Mouse (Mus musculus): ENCODE measurements around the gene Mrps12. TPM values are rescaled to one million over a fixed set of nuclear protein-coding genes. Genes with fewer than 3 reads are reported as not detected.

Gene Mrps12
- polyA plus RNA-seq, 1 experiment from 2014 or later = 126 TPM

DNA sequence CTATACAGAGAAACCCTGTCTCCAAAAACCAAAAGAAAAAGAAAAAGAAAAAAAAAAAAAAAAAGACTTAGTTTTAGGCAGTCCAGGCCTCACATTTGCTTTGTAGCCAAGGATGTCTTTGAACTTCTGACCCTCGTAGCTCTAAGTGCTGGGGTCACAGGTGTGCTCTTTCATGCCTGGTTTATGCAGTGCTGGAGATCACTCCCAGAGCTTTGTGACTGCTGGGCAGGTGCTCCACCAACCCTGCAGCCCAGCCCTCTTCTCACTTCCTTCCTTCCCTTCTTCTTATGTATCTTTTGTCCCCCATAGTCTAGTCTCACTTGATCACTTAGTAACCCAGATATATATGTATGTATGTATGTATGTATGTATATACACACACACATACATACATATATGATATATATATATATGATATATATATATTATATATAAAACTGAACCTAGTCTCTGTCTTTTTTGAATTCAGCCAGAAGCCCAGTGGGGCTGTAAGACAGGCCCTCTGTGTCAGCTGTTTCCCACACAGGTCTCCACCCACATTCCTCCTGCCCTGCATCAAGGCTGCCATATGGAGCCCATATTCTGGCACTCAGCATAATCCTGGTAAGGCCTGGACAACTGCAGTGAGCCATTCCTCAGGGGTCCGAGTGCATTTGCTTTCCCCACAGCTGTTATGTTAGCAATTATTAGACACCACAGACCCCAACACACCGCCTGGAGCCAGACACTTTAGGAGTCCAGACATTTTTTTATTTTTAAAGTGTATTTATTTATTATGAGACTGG, 20.7 kb downstream of the Mrps12 start:
- H3K9me3 ChIP-seq (ENCODE audit: control insufficient read depth, low read length) = no peaks in the 10 kb centered on the region
- no peak overlapping the region for H3K4me2 ChIP-seq (ENCODE audit: low read depth, low read length)
- H3K4me1 ChIP-seq (ENCODE audit: control insufficient read depth, insufficient read depth, low read length) = no peaks in the 10 kb centered on the region
- H3K27me3 ChIP-seq (ENCODE audit: control insufficient read depth, insufficient read depth, low read length) = no peaks in the 10 kb centered on the region
- ATAC-seq (ENCODE audit: low read depth) = no peak
- WGBS = 59% methylated on average over 3 of the region's 3 CpGs
- H3K36me3 ChIP-seq (ENCODE audit: control insufficient read depth, insufficient read depth, low read length) = no peaks in the 10 kb centered on the region
- H3K4me3 ChIP-seq (ENCODE audit: low read depth, low read length) = no peak overlapping the region
- H3K9ac ChIP-seq (replicated peaks; ENCODE audit: low read depth, low read length) = no peak overlapping the region
- no peak overlapping the region for H3K27ac ChIP-seq (ENCODE audit: low read depth, low read length)

DNA sequence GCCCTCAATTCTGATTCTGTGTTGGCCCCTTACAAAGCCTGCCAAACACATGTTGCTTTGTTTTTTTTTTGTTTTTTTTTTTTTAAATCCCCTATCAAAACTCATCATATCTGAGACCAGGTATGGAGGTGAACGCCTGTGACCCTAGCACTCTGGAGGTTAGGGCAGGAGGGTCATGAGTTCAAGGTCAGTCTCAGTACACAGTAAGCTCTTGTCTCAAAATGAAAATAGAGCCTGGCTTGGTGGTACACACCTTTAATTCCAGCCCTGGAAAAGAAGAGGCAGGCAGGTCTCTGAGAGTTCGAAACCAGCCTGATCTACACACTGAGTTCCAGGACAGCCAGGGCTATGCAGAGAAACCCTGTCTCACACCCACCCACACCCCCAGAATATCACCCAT, 22.0 kb downstream of the Mrps12 start:
- 88% methylated on average over 2 of the region's 2 CpGs for WGBS
- no peak overlapping the region for H3K4me2 ChIP-seq (ENCODE audit: low read depth, low read length)
- no peaks in the 10 kb centered on the region for H3K9me3 ChIP-seq (ENCODE audit: control insufficient read depth, low read length)
- no peaks in the 10 kb centered on the region for H3K4me1 ChIP-seq (ENCODE audit: control insufficient read depth, insufficient read depth, low read length)
- no peaks in the 10 kb centered on the region for H3K27me3 ChIP-seq (ENCODE audit: control insufficient read depth, insufficient read depth, low read length)
- ATAC-seq (ENCODE audit: low read depth) = no peak
- H3K9ac ChIP-seq (replicated peaks; ENCODE audit: low read depth, low read length) = no peak overlapping the region
- H3K36me3 ChIP-seq (ENCODE audit: control insufficient read depth, insufficient read depth, low read length) = no peaks in the 10 kb centered on the region
- H3K27ac ChIP-seq (ENCODE audit: low read depth, low read length) = no peak overlapping the region
- H3K4me3 ChIP-seq (ENCODE audit: low read depth, low read length) = no peak overlapping the region

DNA sequence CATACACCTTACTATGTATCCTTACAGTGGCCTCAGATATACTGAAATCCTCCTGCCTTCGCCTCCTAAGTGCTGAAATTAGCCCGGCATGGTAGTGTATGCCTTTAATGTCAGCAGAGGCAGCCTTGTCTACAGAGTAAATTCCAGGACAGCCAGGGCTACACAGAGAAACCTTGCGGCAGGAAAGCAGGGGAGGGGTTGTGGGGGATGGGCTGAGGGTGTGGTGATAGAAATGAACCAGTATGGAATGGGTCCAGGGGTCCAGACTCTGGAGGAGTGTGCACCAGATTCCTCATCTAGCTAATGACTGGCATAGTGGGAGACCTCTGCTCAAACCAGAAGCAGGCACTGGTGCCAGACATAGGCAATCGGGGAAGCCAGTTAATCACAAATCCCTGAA, 22.5 kb downstream of the Mrps12 start:
- Histone ChIP-seq H3K4me1 (ENCODE audit: control insufficient read depth, insufficient read depth, low read length) (no peaks in the 10 kb centered on the region), H3K27ac (ENCODE audit: low read depth, low read length) (no peak overlapping the region), H3K27me3 (ENCODE audit: control insufficient read depth, insufficient read depth, low read length) (no peaks in the 10 kb centered on the region), H3K9me3 (ENCODE audit: control insufficient read depth, low read length) (no peaks in the 10 kb centered on the region), H3K4me3 (ENCODE audit: low read depth, low read length) (no peak overlapping the region), H3K36me3 (ENCODE audit: control insufficient read depth, insufficient read depth, low read length) (no peaks in the 10 kb centered on the region), H3K9ac (replicated peaks; ENCODE audit: low read depth, low read length) (no peak overlapping the region), H3K4me2 (ENCODE audit: low read depth, low read length) (no peak overlapping the region)
- WGBS = 63% methylated on average over 4 of the region's 4 CpGs
- no peak for ATAC-seq (ENCODE audit: low read depth)

DNA sequence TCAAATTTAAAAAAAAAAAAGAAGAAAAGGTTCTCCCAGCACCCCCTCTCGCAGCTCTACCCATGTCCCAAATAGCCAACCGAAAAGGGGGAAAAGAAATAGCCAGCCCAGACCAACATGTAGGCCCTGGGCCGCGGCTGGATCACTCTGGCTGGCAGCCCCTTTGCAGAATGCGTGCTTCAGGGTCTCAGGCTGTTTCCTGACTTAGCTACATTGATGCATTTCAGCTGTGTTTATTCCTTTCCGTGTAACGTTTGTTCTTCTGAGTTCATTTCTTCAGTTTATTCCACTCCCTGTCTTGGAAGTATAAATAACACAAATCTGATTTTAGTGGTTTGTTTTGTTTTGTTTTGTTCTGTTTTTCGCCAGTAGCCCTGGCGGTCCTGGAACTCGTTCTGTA, 23.9 kb downstream of the Mrps12 start:
- Histone ChIP-seq H3K27me3 (ENCODE audit: control insufficient read depth, insufficient read depth, low read length) (no peaks in the 10 kb centered on the region), H3K4me3 (ENCODE audit: low read depth, low read length) (no peak overlapping the region), H3K36me3 (ENCODE audit: control insufficient read depth, insufficient read depth, low read length) (no peaks in the 10 kb centered on the region), H3K4me2 (ENCODE audit: low read depth, low read length) (no peak overlapping the region), H3K27ac (ENCODE audit: low read depth, low read length) (no peak overlapping the region), H3K4me1 (ENCODE audit: control insufficient read depth, insufficient read depth, low read length) (no peaks in the 10 kb centered on the region), H3K9me3 (ENCODE audit: control insufficient read depth, low read length) (no peaks in the 10 kb centered on the region), H3K9ac (replicated peaks; ENCODE audit: low read depth, low read length) (no peak overlapping the region)
- no peak for ATAC-seq (ENCODE audit: low read depth)
- WGBS = 91% methylated on average over 10 of the region's 10 CpGs

DNA sequence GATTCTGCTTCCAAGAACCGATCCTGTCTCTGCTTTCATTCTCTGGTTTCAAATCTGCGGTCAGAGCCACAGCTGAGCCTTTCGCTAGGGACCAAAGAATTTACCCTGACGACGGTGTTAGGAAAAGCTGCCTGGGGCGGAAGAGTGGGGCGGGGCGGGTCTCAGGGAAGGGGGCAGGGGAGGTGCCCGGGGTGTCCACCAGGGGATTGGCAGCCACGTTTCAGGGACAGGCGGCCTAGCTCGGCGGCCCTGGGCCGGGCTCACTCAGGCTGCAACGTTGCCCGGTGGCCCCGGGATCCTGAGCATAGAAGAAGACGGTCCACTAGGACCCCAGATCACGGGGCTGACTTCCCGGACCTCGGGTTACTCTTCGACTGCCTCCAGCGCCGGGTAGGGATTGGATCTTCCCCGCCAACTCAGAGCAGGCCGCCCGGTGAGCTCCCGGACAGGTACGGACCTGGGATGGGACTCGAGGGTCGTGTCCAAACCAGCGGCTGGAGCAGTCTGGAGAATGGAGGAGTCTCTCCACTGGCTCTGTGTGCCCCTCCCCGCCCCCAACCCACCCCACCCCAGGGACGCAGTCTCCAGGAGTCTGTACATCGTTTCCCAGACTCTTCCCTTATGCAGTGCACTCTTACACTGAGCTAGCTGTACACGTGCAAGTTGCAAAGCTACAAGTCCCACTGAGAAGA, 24.9 kb downstream of the Mrps12 start, which contains the start of gene Fbxo17:
Gene Fbxo17, plus strand, starts transcription at position 215 of the 692 bp plus-strand sequence.
- Histone ChIP-seq H3K9ac (replicated peaks; ENCODE audit: low read depth, low read length) (peak within 1 kb of the TSS; percentile 58), H3K9me3 (ENCODE audit: control insufficient read depth, low read length) (no peaks in the 10 kb centered on the region), H3K27ac (ENCODE audit: low read depth, low read length) (no peak within 1 kb of the TSS), H3K4me1 (ENCODE audit: control insufficient read depth, insufficient read depth, low read length) (no peaks in the 10 kb centered on the region), H3K36me3 (ENCODE audit: control insufficient read depth, insufficient read depth, low read length) (no peaks in the 10 kb centered on the region), H3K27me3 (ENCODE audit: control insufficient read depth, insufficient read depth, low read length) (no peaks in the 10 kb centered on the region), H3K4me3 (ENCODE audit: low read depth, low read length) (peak within 1 kb of the TSS; percentile 31), H3K4me2 (ENCODE audit: low read depth, low read length) (peak within 1 kb of the TSS; percentile 52)
- 3% methylated on average over 36 of the region's 36 CpGs for WGBS
- ATAC-seq (ENCODE audit: low read depth) = peak; percentile 73; the same call in 1 of the 2 replicates

DNA sequence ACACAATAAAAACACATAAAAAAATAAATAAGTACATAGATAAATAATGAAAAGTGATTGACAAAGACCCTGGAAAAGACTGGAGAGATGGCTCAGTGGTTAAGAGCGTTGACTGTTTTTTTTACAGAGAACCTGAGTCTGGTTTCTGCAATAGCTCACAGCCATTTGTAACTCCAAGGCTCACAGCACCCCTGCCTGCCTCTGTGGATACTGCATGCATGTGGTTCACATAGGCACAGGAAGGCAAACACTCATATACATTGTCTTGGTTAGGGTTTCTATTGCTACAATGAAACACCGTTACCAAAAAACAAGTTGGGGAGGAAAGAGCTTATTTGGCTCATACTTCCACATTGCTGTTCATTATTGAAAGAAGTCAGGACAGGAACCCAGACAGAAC, 26.0 kb downstream of the Mrps12 start:
- WGBS = 99% methylated on average over 2 of the region's 2 CpGs
- no peak overlapping the region for H3K4me3 ChIP-seq (ENCODE audit: low read depth, low read length)
- H3K27ac ChIP-seq (ENCODE audit: low read depth, low read length) = no peak overlapping the region
- ATAC-seq (ENCODE audit: low read depth) = no peak
- no peaks in the 10 kb centered on the region for H3K36me3 ChIP-seq (ENCODE audit: control insufficient read depth, insufficient read depth, low read length)
- no peak overlapping the region for H3K9ac ChIP-seq (replicated peaks; ENCODE audit: low read depth, low read length)
- H3K4me2 ChIP-seq (ENCODE audit: low read depth, low read length) = no peak overlapping the region
- no peaks in the 10 kb centered on the region for H3K9me3 ChIP-seq (ENCODE audit: control insufficient read depth, low read length)
- H3K27me3 ChIP-seq (ENCODE audit: control insufficient read depth, insufficient read depth, low read length) = no peaks in the 10 kb centered on the region
- no peaks in the 10 kb centered on the region for H3K4me1 ChIP-seq (ENCODE audit: control insufficient read depth, insufficient read depth, low read length)

DNA sequence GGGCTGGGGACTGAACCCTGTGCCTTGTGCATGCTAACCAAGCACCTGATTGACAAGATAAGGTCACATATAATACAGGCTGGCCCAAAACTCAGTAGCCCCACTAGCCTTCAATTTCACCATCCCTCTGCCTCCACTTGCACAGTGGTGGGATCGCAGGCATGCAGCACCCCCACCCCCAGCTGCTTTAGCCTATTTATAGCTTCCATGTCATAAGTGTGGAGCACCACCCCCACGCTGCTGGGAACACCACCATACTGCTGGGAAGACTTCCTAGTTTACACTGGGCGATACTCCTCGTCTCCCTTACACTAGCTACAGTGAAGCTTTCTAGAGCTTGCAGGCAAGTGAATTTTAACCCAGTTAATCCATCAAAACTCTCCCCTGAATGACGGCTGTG, 27.0 kb downstream of the Mrps12 start:
- Histone ChIP-seq H3K9ac (replicated peaks; ENCODE audit: low read depth, low read length) (no peak overlapping the region), H3K4me3 (ENCODE audit: low read depth, low read length) (no peak overlapping the region), H3K36me3 (ENCODE audit: control insufficient read depth, insufficient read depth, low read length) (no peaks in the 10 kb centered on the region), H3K9me3 (ENCODE audit: control insufficient read depth, low read length) (no peaks in the 10 kb centered on the region), H3K27me3 (ENCODE audit: control insufficient read depth, insufficient read depth, low read length) (no peaks in the 10 kb centered on the region), H3K27ac (ENCODE audit: low read depth, low read length) (no peak overlapping the region), H3K4me2 (ENCODE audit: low read depth, low read length) (no peak overlapping the region), H3K4me1 (ENCODE audit: control insufficient read depth, insufficient read depth, low read length) (no peaks in the 10 kb centered on the region)
- WGBS = 82% methylated on average over 5 of the region's 5 CpGs
- ATAC-seq (ENCODE audit: low read depth) = no peak

DNA sequence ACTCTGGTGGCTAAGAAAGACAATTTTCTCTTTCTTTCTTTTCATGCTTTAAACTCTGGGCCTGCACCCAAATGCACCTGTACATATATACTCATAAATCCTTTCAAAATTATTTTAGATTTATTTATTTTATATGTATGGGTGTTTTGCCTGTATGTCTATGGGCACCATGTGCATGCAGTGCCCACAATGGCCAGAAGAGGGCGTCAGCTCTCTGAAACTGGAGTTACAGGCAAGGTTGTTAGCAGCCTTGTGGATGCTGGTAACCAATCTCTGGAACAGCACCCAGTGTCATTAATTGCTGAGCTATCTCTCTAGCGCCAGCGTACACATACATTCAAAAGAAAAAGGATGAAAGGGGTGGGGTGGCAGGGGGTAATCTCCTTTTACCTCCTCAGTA, 30.7 kb downstream of the Mrps12 start:
- H3K4me3 ChIP-seq (ENCODE audit: low read depth, low read length) = no peak overlapping the region
- no peaks in the 10 kb centered on the region for H3K4me1 ChIP-seq (ENCODE audit: control insufficient read depth, insufficient read depth, low read length)
- no peak for ATAC-seq (ENCODE audit: low read depth)
- no peaks in the 10 kb centered on the region for H3K27me3 ChIP-seq (ENCODE audit: control insufficient read depth, insufficient read depth, low read length)
- no peak overlapping the region for H3K27ac ChIP-seq (ENCODE audit: low read depth, low read length)
- no peaks in the 10 kb centered on the region for H3K9me3 ChIP-seq (ENCODE audit: control insufficient read depth, low read length)
- no peaks in the 10 kb centered on the region for H3K36me3 ChIP-seq (ENCODE audit: control insufficient read depth, insufficient read depth, low read length)
- no peak overlapping the region for H3K4me2 ChIP-seq (ENCODE audit: low read depth, low read length)
- H3K9ac ChIP-seq (replicated peaks; ENCODE audit: low read depth, low read length) = no peak overlapping the region
- 60% methylated on average over 3 of the region's 3 CpGs for WGBS

DNA sequence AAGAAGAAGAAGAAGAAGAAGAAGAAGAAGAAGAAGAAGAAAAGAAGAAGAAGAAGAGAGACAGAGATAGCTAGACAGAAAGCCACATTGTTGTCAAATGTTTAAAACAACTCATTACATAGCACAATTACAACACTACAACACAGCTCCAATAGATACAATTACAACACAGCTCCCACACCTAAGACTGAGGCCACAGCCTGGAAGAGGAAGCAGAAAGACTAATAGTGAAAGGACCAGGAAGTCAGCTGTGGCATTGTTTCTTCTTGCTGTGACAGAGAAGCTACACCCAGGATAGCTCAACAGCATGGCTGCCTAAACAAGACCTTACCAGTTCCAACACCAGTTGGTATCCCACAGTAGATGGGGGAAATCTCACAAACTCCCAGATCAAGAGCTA, 32.2 kb downstream of the Mrps12 start:
- Histone ChIP-seq H3K4me3 (ENCODE audit: low read depth, low read length) (no peak overlapping the region), H3K4me1 (ENCODE audit: control insufficient read depth, insufficient read depth, low read length) (no peaks in the 10 kb centered on the region), H3K9ac (replicated peaks; ENCODE audit: low read depth, low read length) (no peak overlapping the region), H3K9me3 (ENCODE audit: control insufficient read depth, low read length) (no peaks in the 10 kb centered on the region), H3K36me3 (ENCODE audit: control insufficient read depth, insufficient read depth, low read length) (no peaks in the 10 kb centered on the region), H3K27ac (ENCODE audit: low read depth, low read length) (no peak overlapping the region), H3K27me3 (ENCODE audit: control insufficient read depth, insufficient read depth, low read length) (no peaks in the 10 kb centered on the region), H3K4me2 (ENCODE audit: low read depth, low read length) (no peak overlapping the region)
- no peak for ATAC-seq (ENCODE audit: low read depth)

Measured in neural tube, embryonic 14.5 days (tissue).